Mouse (Mus musculus) monocyte, adult 59 days (primary cell): ENCODE data around the gene Ambp. TPM values are rescaled to one million over a fixed set of nuclear protein-coding genes. Genes with fewer than 3 reads are reported as not detected.

Experiments
- total RNA-seq, 2 experiments: library from RNA; stranded (reverse); gene quantifications; one replicate each; pipeline ENCODE4 v1.2.4; 2023

Ambp gene
- not detected for total RNA-seq

DNA sequence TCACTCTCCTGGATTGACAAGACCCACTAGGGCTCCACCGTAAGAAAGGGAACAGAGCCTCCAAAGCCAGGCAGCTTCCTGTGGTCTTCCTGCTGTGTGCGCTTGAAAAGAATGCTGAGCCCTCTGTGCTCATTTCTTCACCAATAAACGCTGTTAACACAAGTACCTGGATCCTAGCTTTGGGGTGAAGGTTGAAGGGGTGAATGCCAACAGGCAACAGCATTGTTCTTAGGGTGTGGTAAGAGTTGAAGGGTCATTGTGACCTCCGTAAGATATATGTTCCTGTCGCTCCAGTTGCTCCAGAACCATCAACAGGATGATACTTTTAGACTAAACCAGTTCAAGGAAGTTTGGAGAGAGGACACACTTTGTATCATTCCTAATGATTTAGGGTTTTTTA lies at the start of gene Ambp:
Ambp (minus strand) TSS at position 101 of the 400 bp plus-strand sequence.

DNA sequence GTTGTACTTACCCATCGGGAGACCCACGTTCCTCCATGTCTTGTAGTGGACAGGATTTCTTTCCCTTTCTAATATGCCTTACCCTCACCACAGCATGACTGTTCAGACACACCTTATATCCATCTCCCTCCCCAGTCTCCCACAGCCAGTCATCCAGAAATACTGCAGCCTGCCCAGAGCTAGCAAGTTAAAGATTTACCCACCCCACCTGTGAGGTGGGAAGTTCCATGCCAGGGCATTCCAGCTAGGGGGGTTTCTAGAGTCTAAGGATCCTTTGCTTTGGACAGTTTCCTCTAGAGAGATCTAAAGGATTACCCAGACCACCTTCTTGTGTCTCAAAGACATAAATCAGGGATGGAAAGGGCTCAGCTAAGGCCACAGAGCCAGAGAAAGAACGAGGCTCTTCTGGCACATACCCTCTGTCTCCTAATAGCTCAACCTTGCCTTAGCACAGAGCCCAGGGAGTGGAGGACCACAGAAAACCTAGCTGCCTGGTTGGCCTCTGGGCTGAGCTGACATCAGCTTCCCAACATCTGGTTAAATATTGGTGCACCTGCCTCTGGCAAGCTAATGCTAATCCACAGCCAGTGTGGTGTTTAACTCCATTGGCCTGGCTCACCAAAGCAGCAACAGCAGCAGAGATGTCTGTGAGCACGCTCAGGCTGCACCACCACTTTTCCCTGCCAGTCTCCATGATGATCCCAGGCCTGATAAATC lies 17.5 kb upstream of the Ambp start, which contains the start of gene Kif12:
Kif12 (minus strand) TSS at position 163 of the 717 bp plus-strand sequence.

Other genes with a start within 250 kb of the Ambp start
- not detected for gene Zfp618, start 189.2 kb downstream of the Ambp start, total RNA-seq
- not detected for gene Kif12, start 17.3 kb upstream of the Ambp start, total RNA-seq
- gene Col27a1, start 59.2 kb upstream of the Ambp start, total RNA-seq = 1 to 10 TPM; 6.7 to 6.8 TPM
- gene Orm1, start 189.8 kb upstream of the Ambp start, total RNA-seq = not detected
- gene Orm3, start 201.4 kb upstream of the Ambp start, total RNA-seq = not detected
- not detected for gene Orm2, start 207.7 kb upstream of the Ambp start, total RNA-seq
- 100 to 1,000 TPM; 276 to 290 TPM for gene Akna, start 248.6 kb upstream of the Ambp start, total RNA-seq